Mouse (Mus musculus): ENCODE measurements at regions not wholly inside any gene's neighbourhood (a gene's known extent, or its start where the extent isn't known, plus 50 kb on each side); places are given as distances from the start of the nearest gene placed in this dataset.

GRCm38 (mm10) chr2:172794771-172795170 is 145.3 kb downstream of the Bmp7 start:
- WGBS = 79% methylated on average over 10 of the region's 10 CpGs
- no peaks in the 10 kb centered on the region for H3K36me3 ChIP-seq (ENCODE audit: control insufficient read depth, insufficient read depth, low read length)
- ATAC-seq (ENCODE audit: low read depth) = no peak

GRCm38 (mm10) chr2:172796104-172796503 is 144.0 kb downstream of the Bmp7 start:
- no peak overlapping the region for H3K4me3 ChIP-seq (ENCODE audit: low read length)
- no peak overlapping the region for H3K4me2 ChIP-seq (ENCODE audit: low read depth, low read length)
- H3K27ac ChIP-seq (ENCODE audit: low read length) = no peak overlapping the region
- 59% methylated on average over 6 of the region's 6 CpGs for WGBS
- no peak overlapping the region for H3K9ac ChIP-seq (ENCODE audit: low read length)
- H3K9me3 ChIP-seq (ENCODE audit: control insufficient read depth, low read length) = no peaks in the 10 kb centered on the region
- no peaks in the 10 kb centered on the region for H3K27me3 ChIP-seq (ENCODE audit: control insufficient read depth, insufficient read depth, low read depth, low read length)
- H3K4me1 ChIP-seq (replicated peaks; ENCODE audit: control insufficient read depth, insufficient read depth, low read length) = no peaks in the 10 kb centered on the region
- no peaks in the 10 kb centered on the region for H3K36me3 ChIP-seq (ENCODE audit: control insufficient read depth, insufficient read depth, low read length)
- ATAC-seq (ENCODE audit: low read depth) = peak; percentile 66

More at GRCm38 (mm10) chr2:172794771-172795170, 145.3 kb downstream of the Bmp7 start:
- Histone ChIP-seq H3K4me1 (replicated peaks; ENCODE audit: control insufficient read depth, insufficient read depth, low read length) (no peaks in the 10 kb centered on the region), H3K4me2 (ENCODE audit: low read depth, low read length) (no peak overlapping the region), H3K27me3 (ENCODE audit: control insufficient read depth, insufficient read depth, low read depth, low read length) (peaks cover 2% of the 10 kb centered on the region), H3K4me3 (ENCODE audit: low read length) (no peak overlapping the region), H3K27ac (ENCODE audit: low read length) (no peak overlapping the region), H3K9ac (ENCODE audit: low read length) (no peak overlapping the region), H3K9me3 (ENCODE audit: control insufficient read depth, low read length) (no peaks in the 10 kb centered on the region)

GRCm38 (mm10) chr2:172796955-172797354 is 143.2 kb downstream of the Bmp7 start:
- 23% methylated on average over 6 of the region's 6 CpGs for WGBS
- Histone ChIP-seq H3K27ac (ENCODE audit: low read length) (no peak overlapping the region), H3K9ac (ENCODE audit: low read length) (no peak overlapping the region), H3K36me3 (ENCODE audit: control insufficient read depth, insufficient read depth, low read length) (no peaks in the 10 kb centered on the region), H3K27me3 (ENCODE audit: control insufficient read depth, insufficient read depth, low read depth, low read length) (no peaks in the 10 kb centered on the region), H3K4me2 (ENCODE audit: low read depth, low read length) (no peak overlapping the region), H3K4me3 (ENCODE audit: low read length) (no peak overlapping the region), H3K4me1 (replicated peaks; ENCODE audit: control insufficient read depth, insufficient read depth, low read length) (no peaks in the 10 kb centered on the region), H3K9me3 (ENCODE audit: control insufficient read depth, low read length) (no peaks in the 10 kb centered on the region)
- no peak for ATAC-seq (ENCODE audit: low read depth)

DNA sequence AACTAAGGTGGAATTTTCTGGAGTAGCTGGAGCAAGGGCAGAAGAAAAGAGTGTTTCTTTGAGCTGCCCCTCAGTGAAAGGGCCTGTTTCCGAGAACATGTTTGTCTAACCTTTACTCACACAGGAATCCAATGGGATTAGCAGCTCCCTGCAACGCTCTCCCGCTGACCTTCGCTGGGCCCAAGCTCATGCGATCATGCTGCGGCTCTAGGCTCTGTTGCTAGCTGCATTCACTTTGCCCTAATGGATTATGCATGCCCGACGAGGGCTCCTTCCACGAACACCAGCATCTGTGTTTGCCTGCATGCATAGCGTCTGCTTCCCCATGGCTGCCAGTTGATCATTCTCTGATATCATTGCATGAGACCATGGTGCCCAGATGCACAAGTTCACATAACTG is 140.2 kb downstream of the Bmp7 start:
- no peak overlapping the region for H3K9ac ChIP-seq (ENCODE audit: low read length)
- ATAC-seq (ENCODE audit: low read depth) = no peak
- no peaks in the 10 kb centered on the region for H3K36me3 ChIP-seq (ENCODE audit: control insufficient read depth, insufficient read depth, low read length)
- no peaks in the 10 kb centered on the region for H3K27me3 ChIP-seq (ENCODE audit: control insufficient read depth, insufficient read depth, low read depth, low read length)
- WGBS = 47% methylated on average over 10 of the region's 10 CpGs
- no peaks in the 10 kb centered on the region for H3K4me1 ChIP-seq (replicated peaks; ENCODE audit: control insufficient read depth, insufficient read depth, low read length)
- H3K27ac ChIP-seq (ENCODE audit: low read length) = no peak overlapping the region
- no peak overlapping the region for H3K4me2 ChIP-seq (ENCODE audit: low read depth, low read length)
- no peak overlapping the region for H3K4me3 ChIP-seq (ENCODE audit: low read length)
- peaks cover 3% of the 10 kb centered on the region; the same call in 1 of the 2 replicates for H3K9me3 ChIP-seq (ENCODE audit: control insufficient read depth, low read length)

DNA sequence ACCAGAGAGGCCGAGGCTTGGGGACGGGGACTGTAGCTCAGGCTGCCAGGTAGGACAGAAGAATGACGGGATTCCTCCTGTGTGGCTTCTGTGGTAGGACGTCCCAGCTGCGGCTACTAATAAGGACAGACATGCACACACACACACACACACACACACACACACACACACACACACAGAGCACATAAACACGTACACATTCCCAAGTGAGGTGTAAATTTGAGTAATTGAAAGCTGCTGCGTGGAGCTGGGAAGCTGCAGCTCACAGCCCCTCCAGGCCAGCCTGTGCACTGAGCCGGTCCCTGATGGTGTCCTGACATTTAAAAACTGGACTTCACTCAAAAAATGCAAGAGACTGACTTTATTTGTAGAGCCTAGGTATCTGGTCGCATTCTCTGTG is 139.3 kb downstream of the Bmp7 start:
- H3K4me2 ChIP-seq (ENCODE audit: low read depth, low read length) = no peak overlapping the region
- 72% methylated on average over 9 of the region's 9 CpGs for WGBS
- no peak for ATAC-seq (ENCODE audit: low read depth)
- no peaks in the 10 kb centered on the region for H3K4me1 ChIP-seq (replicated peaks; ENCODE audit: control insufficient read depth, insufficient read depth, low read length)
- no peaks in the 10 kb centered on the region for H3K36me3 ChIP-seq (ENCODE audit: control insufficient read depth, insufficient read depth, low read length)
- H3K9me3 ChIP-seq (ENCODE audit: control insufficient read depth, low read length) = peaks cover 3% of the 10 kb centered on the region; the same call in 1 of the 2 replicates
- H3K4me3 ChIP-seq (ENCODE audit: low read length) = no peak overlapping the region
- H3K27me3 ChIP-seq (ENCODE audit: control insufficient read depth, insufficient read depth, low read depth, low read length) = no peaks in the 10 kb centered on the region
- no peak overlapping the region for H3K9ac ChIP-seq (ENCODE audit: low read length)
- no peak overlapping the region for H3K27ac ChIP-seq (ENCODE audit: low read length)

DNA sequence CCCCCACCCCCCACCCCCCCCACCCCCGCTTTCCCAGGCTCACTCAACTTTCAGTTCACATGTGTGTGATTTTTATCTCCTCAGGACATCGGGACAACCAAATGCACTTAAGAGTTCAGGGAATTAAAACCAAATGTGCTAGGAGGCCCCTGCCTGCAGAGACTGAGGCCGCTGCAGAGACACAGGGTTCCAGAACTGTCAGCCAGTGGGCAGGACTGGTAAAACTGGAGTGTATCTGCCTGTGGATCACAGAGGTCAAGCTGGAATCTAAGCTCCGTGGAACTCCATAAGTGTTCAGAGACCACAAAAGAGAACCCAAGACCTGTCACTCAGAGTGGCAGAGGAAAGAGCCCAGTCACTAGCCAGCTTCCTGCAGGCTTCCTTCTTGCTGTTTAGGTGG is 138.3 kb downstream of the Bmp7 start:
- Histone ChIP-seq H3K27ac (ENCODE audit: low read length) (no peak overlapping the region), H3K9me3 (ENCODE audit: control insufficient read depth, low read length) (peaks cover 3% of the 10 kb centered on the region; the same call in 1 of the 2 replicates), H3K4me2 (ENCODE audit: low read depth, low read length) (no peak overlapping the region), H3K4me1 (replicated peaks; ENCODE audit: control insufficient read depth, insufficient read depth, low read length) (no peaks in the 10 kb centered on the region), H3K27me3 (ENCODE audit: control insufficient read depth, insufficient read depth, low read depth, low read length) (no peaks in the 10 kb centered on the region), H3K4me3 (ENCODE audit: low read length) (no peak overlapping the region), H3K9ac (ENCODE audit: low read length) (no peak overlapping the region), H3K36me3 (ENCODE audit: control insufficient read depth, insufficient read depth, low read length) (no peaks in the 10 kb centered on the region)
- WGBS = 27% methylated on average over 3 of the region's 4 CpGs
- ATAC-seq (ENCODE audit: low read depth) = no peak

DNA sequence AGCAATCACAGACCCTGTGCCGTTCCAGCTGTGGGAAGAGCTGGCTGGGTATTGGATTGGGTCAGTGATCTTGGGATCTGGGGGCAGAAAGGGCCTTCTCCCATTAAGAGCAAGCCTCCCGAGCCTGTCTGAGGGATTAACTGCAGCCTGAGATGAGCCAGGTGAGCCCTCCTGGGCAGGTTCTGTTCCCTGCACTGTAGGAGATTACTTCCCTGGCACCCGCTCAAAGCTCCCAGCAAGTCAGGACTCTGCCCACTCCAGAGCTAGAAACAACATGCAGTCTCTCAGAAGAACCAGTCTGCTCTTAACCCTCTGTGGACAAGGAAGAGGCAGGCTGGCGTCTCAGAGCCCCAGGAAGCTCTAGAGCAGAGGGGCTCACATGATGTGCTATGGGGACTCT is 132.7 kb downstream of the Bmp7 start:
- no peaks in the 10 kb centered on the region for H3K36me3 ChIP-seq (ENCODE audit: control insufficient read depth, insufficient read depth, low read length)
- no peak overlapping the region for H3K4me3 ChIP-seq (ENCODE audit: low read length)
- H3K9ac ChIP-seq (ENCODE audit: low read length) = no peak overlapping the region
- H3K27me3 ChIP-seq (ENCODE audit: control insufficient read depth, insufficient read depth, low read depth, low read length) = no peaks in the 10 kb centered on the region; the same call in 1 of the 2 replicates
- H3K4me1 ChIP-seq (replicated peaks; ENCODE audit: control insufficient read depth, insufficient read depth, low read length) = no peaks in the 10 kb centered on the region
- H3K4me2 ChIP-seq (ENCODE audit: low read depth, low read length) = no peak overlapping the region
- H3K27ac ChIP-seq (ENCODE audit: low read length) = no peak overlapping the region
- 54% methylated on average over 4 of the region's 4 CpGs for WGBS
- ATAC-seq (ENCODE audit: low read depth) = no peak
- peaks cover 3% of the 10 kb centered on the region; the same call in 1 of the 2 replicates for H3K9me3 ChIP-seq (ENCODE audit: control insufficient read depth, low read length)

GRCm38 (mm10) chr2:172809306-172809705 is 130.8 kb downstream of the Bmp7 start:
- WGBS = 84% methylated on average over 2 of the region's 2 CpGs
- Histone ChIP-seq H3K36me3 (ENCODE audit: control insufficient read depth, insufficient read depth, low read length) (no peaks in the 10 kb centered on the region), H3K4me3 (ENCODE audit: low read length) (no peak overlapping the region), H3K9me3 (ENCODE audit: control insufficient read depth, low read length) (no peaks in the 10 kb centered on the region), H3K27me3 (ENCODE audit: control insufficient read depth, insufficient read depth, low read depth, low read length) (no peaks in the 10 kb centered on the region; the same call in 1 of the 2 replicates), H3K4me1 (replicated peaks; ENCODE audit: control insufficient read depth, insufficient read depth, low read length) (no peaks in the 10 kb centered on the region), H3K4me2 (ENCODE audit: low read depth, low read length) (no peak overlapping the region), H3K27ac (ENCODE audit: low read length) (no peak overlapping the region), H3K9ac (ENCODE audit: low read length) (no peak overlapping the region)
- no peak for ATAC-seq (ENCODE audit: low read depth)

- H3K4me2 ChIP-seq (ENCODE audit: low read depth, low read length) = no peak overlapping the region
- no peak overlapping the region for H3K9ac ChIP-seq (ENCODE audit: low read length)
- peaks cover 5% of the 10 kb centered on the region; the same call in 1 of the 2 replicates for H3K9me3 ChIP-seq (ENCODE audit: control insufficient read depth, low read length)
- 73% methylated on average over 11 of the region's 11 CpGs for WGBS
- ATAC-seq (ENCODE audit: low read depth) = no peak
- no peaks in the 10 kb centered on the region for H3K4me1 ChIP-seq (replicated peaks; ENCODE audit: control insufficient read depth, insufficient read depth, low read length)
- H3K4me3 ChIP-seq (ENCODE audit: low read length) = no peak overlapping the region
- H3K27ac ChIP-seq (ENCODE audit: low read length) = no peak overlapping the region
- no peaks in the 10 kb centered on the region; the same call in 1 of the 2 replicates for H3K27me3 ChIP-seq (ENCODE audit: control insufficient read depth, insufficient read depth, low read depth, low read length)
- no peaks in the 10 kb centered on the region for H3K36me3 ChIP-seq (ENCODE audit: control insufficient read depth, insufficient read depth, low read length)
Measured at GRCm38 (mm10) chr2:172813319-172813718, 126.8 kb downstream of the Bmp7 start.

DNA sequence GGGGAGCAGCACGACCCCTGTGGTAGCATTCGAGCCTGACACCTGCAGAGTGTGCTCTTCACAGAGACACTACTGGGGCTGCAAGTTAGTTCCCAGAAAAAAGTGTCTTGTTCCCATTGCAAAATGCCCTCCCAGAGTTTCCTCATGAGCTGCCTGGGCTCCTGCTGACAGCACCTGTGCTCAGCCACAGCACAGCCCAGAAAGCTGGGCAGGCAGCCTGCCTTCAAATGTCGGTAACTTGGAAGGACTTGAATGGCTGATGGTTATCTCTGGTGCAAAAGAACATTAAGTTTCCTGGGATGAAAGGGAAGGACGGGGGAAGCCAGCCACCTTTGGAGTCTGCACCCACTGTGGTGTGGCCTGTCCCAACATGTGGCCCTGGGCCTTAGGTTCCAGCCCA is 126.2 kb downstream of the Bmp7 start:
- WGBS = 53% methylated on average over 4 of the region's 4 CpGs
- H3K4me1 ChIP-seq (replicated peaks; ENCODE audit: control insufficient read depth, insufficient read depth, low read length) = no peaks in the 10 kb centered on the region

More for the DNA sequence above, 126.2 kb downstream of the Bmp7 start:
- H3K27ac ChIP-seq (ENCODE audit: low read length) = no peak overlapping the region
- no peak overlapping the region for H3K4me3 ChIP-seq (ENCODE audit: low read length)
- no peak overlapping the region for H3K4me2 ChIP-seq (ENCODE audit: low read depth, low read length)
- H3K9ac ChIP-seq (ENCODE audit: low read length) = no peak overlapping the region
- H3K27me3 ChIP-seq (ENCODE audit: control insufficient read depth, insufficient read depth, low read depth, low read length) = no peaks in the 10 kb centered on the region; the same call in 1 of the 2 replicates
- no peaks in the 10 kb centered on the region for H3K36me3 ChIP-seq (ENCODE audit: control insufficient read depth, insufficient read depth, low read length)
- no peak for ATAC-seq (ENCODE audit: low read depth)
- H3K9me3 ChIP-seq (ENCODE audit: control insufficient read depth, low read length) = peaks cover 5% of the 10 kb centered on the region; the same call in 1 of the 2 replicates

Data from lung, embryonic 16.5 days (tissue).